11 mouse cellular contexts compared by ENCODE assay signal in genomic region chr1:155777641-155778625, GRCm38 (mm10). TPM values are rescaled to one million over a fixed set of nuclear protein-coding genes. Genes with fewer than 3 reads are reported as not detected.
A peak's percentile ranks its signal among the peaks of the same experiment; 100 is the strongest.
DNase-seq lines count a peak whose midpoint lies in the region; ATAC-seq and TF ChIP-seq lines count a peak whose summit lies in the region.
"Had no signal": no experiment of that assay in that cellular context is flagged by ENCODE, and none has a peak within 500 bp of the region (broad histone marks: within the 10 kb centered on the region; RNA-seq: fewer than 3 reads in every experiment).

No protein-coding gene starts in this region.

- H3K4me2 ChIP-seq in hindbrain, embryonic 15.5 days = no peak overlapping the region
- peak overlapping the region; percentile 13; the same call in 1 of the 2 replicates for H3K4me2 ChIP-seq in intestine, postnatal 0 days (replicated peaks; ENCODE audit: low read depth)
- H3K4me2 ChIP-seq in limb, embryonic 15.5 days = no peak overlapping the region
- H3K4me2 ChIP-seq in stomach, embryonic 14.5 days (replicated peaks; ENCODE audit: low read depth, low read length) = no peak overlapping the region

- no peak for DNase-seq in hindbrain, embryonic 10.5 days (ENCODE audit: low spot score)
- no peak for DNase-seq in testis, postnatal 10 days (ENCODE audit: low spot score)
- no peak for DNase-seq in frontal cortex, postnatal 25 days (ENCODE audit: low spot score in 2 of 2)
- DNase-seq in left cerebral cortex, postnatal 36 days (ENCODE audit: low spot score in 2 of 2) = no peak
- DNase-seq: heart, adult 2 months; lung, postnatal 14 days had no signal

- no peak overlapping the region for H3K27ac ChIP-seq in hindbrain, embryonic 15.5 days (replicated peaks)
- no peak overlapping the region for H3K27ac ChIP-seq in hindbrain, embryonic 10.5 days
- H3K27ac ChIP-seq in intestine, postnatal 0 days (ENCODE audit: low read depth, low read length) = no peak overlapping the region; the same call in 1 of the 2 replicates
- H3K27ac ChIP-seq in limb, embryonic 15.5 days = no peak overlapping the region
- no peak overlapping the region for H3K27ac ChIP-seq in stomach, embryonic 14.5 days (ENCODE audit: low read length)
- H3K27ac ChIP-seq: heart, adult 2 months had no signal

- 0 out of 2 replicates have a peak, but pooled peaks cover 20% of the 10 kb centered on the region for H3K27me3 ChIP-seq in hindbrain, embryonic 15.5 days
- peaks cover 76% of the 10 kb centered on the region for H3K27me3 ChIP-seq in hindbrain, embryonic 10.5 days (ENCODE audit: insufficient read depth, poor library complexity, severe bottlenecking)
- no peaks in the 10 kb centered on the region for H3K27me3 ChIP-seq in intestine, postnatal 0 days (replicated peaks; ENCODE audit: control insufficient read depth, insufficient read depth, low read length)
- no peaks in the 10 kb centered on the region; the same call in 1 of the 2 replicates for H3K27me3 ChIP-seq in limb, embryonic 15.5 days
- no peaks in the 10 kb centered on the region for H3K27me3 ChIP-seq in stomach, embryonic 14.5 days (ENCODE audit: control insufficient read depth, insufficient read depth, low read length)

- no peak for TF ChIP-seq CTCF in intestine, postnatal 0 days (IDR thresholded peaks at IDR 0.05; ENCODE audit: low read depth)

- no peak overlapping the region for H3K9ac ChIP-seq in hindbrain, embryonic 15.5 days
- no peak overlapping the region for H3K9ac ChIP-seq in intestine, postnatal 0 days (ENCODE audit: low read depth, low read length)
- H3K9ac ChIP-seq in limb, embryonic 15.5 days = no peak overlapping the region
- no peak overlapping the region for H3K9ac ChIP-seq in stomach, embryonic 14.5 days (replicated peaks; ENCODE audit: low read depth, low read length)

- H3K4me1 ChIP-seq in hindbrain, embryonic 15.5 days (replicated peaks) = no peaks in the 10 kb centered on the region
- peaks cover 7% of the 10 kb centered on the region; the same call in 1 of the 2 replicates for H3K4me1 ChIP-seq in hindbrain, embryonic 10.5 days (replicated peaks)
- no peaks in the 10 kb centered on the region; the same call in 1 of the 2 replicates for H3K4me1 ChIP-seq in intestine, postnatal 0 days (replicated peaks; ENCODE audit: control insufficient read depth, insufficient read depth, low read length)
- no peaks in the 10 kb centered on the region for H3K4me1 ChIP-seq in limb, embryonic 15.5 days
- no peaks in the 10 kb centered on the region for H3K4me1 ChIP-seq in stomach, embryonic 14.5 days (ENCODE audit: control insufficient read depth, insufficient read depth, low read length)

- intact Hi-C loops in left cerebral cortex, postnatal 36 days (cut with DNase I) = no loop called here

- no peaks in the 10 kb centered on the region; the same call in 1 of the 2 replicates for H3K9me3 ChIP-seq in hindbrain, embryonic 15.5 days
- peaks cover 6% of the 10 kb centered on the region; the same call in 1 of the 2 replicates for H3K9me3 ChIP-seq in hindbrain, embryonic 10.5 days
- 0 out of 2 replicates have a peak, but pooled peaks cover 3% of the 10 kb centered on the region for H3K9me3 ChIP-seq in intestine, postnatal 0 days (ENCODE audit: control insufficient read depth)
- H3K9me3 ChIP-seq in limb, embryonic 15.5 days = no peaks in the 10 kb centered on the region
- H3K9me3 ChIP-seq in stomach, embryonic 14.5 days (ENCODE audit: control insufficient read depth, low read depth, low read length) = no peaks in the 10 kb centered on the region

- WGBS in hindbrain, embryonic 15.5 days = 69% methylated on average over 14 of the region's 14 CpGs
- 65% methylated on average over 14 of the region's 14 CpGs for WGBS in hindbrain, embryonic 10.5 days
- WGBS in intestine, postnatal 0 days = 37% methylated on average over 14 of the region's 14 CpGs
- 64% methylated on average over 14 of the region's 14 CpGs for WGBS in limb, embryonic 15.5 days
- WGBS in stomach, embryonic 14.5 days = 58% methylated on average over 14 of the region's 14 CpGs

- H3K4me3 ChIP-seq in hindbrain, embryonic 15.5 days = no peak overlapping the region
- H3K4me3 ChIP-seq in hindbrain, embryonic 10.5 days = no peak overlapping the region
- H3K4me3 ChIP-seq in intestine, postnatal 0 days (ENCODE audit: low read depth, low read length) = no peak overlapping the region
- H3K4me3 ChIP-seq in limb, embryonic 15.5 days = no peak overlapping the region
- no peak overlapping the region for H3K4me3 ChIP-seq in stomach, embryonic 14.5 days (ENCODE audit: low read depth, low read length)
- H3K4me3 ChIP-seq: heart, adult 2 months had no signal

- peaks cover 21% of the 10 kb centered on the region for H3K36me3 ChIP-seq in hindbrain, embryonic 15.5 days
- peaks cover 31% of the 10 kb centered on the region for H3K36me3 ChIP-seq in hindbrain, embryonic 10.5 days
- H3K36me3 ChIP-seq in intestine, postnatal 0 days (ENCODE audit: control insufficient read depth, insufficient read depth) = peaks cover 25% of the 10 kb centered on the region
- H3K36me3 ChIP-seq in limb, embryonic 15.5 days = peaks cover 37% of the 10 kb centered on the region
- H3K36me3 ChIP-seq in stomach, embryonic 14.5 days (ENCODE audit: control insufficient read depth, insufficient read depth, low read length) = peaks cover 9% of the 10 kb centered on the region

- peak; percentile 52; the same call in 1 of the 2 replicates for ATAC-seq in hindbrain, embryonic 15.5 days (ENCODE audit: low FRiP score, low read depth)
- peak; percentile 93 for ATAC-seq in intestine, postnatal 0 days
- 0 out of 2 replicates have a peak, but pooled peaks have one; percentile 41 for ATAC-seq in limb, embryonic 15.5 days (ENCODE audit: insufficient number of reproducible peaks, low FRiP score, low TSS enrichment, low read depth)
- peak; percentile 77 for ATAC-seq in stomach, embryonic 14.5 days (ENCODE audit: insufficient number of reproducible peaks, insufficient read depth, low FRiP score, low read depth)

RNA-seq across cellular contexts. Expression of gene Lhx4, which starts 26.4 kb away (rescaled TPM):
- polyA plus RNA-seq in hindbrain, embryonic 15.5 days (2015; fragmentation: Nextera tagmentation; extraction: Ambion mirVana) = 2.3 and 3.5 TPM in 2 replicates
- polyA plus RNA-seq in hindbrain, embryonic 10.5 days (2016; fragmentation: Nextera tagmentation; extraction: Ambion mirVana) = 5.7 and 11.6 TPM in 2 replicates
- 0.01 TPM in 1 of 2 replicates, not detected in the other for polyA plus RNA-seq in intestine, postnatal 0 days (2015; fragmentation: Nextera tagmentation; extraction: Ambion mirVana)
- 0.02 and 0.04 TPM in 2 replicates for polyA plus RNA-seq in limb, embryonic 15.5 days (2015; fragmentation: Nextera tagmentation; extraction: Ambion mirVana)
- polyA plus RNA-seq in stomach, embryonic 14.5 days (2014; fragmentation: Nextera tagmentation; extraction: Ambion mirVana) = 0.08 and 0.12 TPM in 2 replicates
- total RNA-seq in left cerebral cortex, postnatal 36 days (2021) = not detected
- total RNA-seq: heart, adult 2 months; layer of hippocampus, postnatal 14 days had no signal
- polyA plus RNA-seq: heart, adult 2 months had no signal

RNA-seq across cellular contexts. Expression of gene Qsox1, which starts 34.8 kb away (rescaled TPM):
- 20.1 and 21.5 TPM in 2 replicates for polyA plus RNA-seq in hindbrain, embryonic 15.5 days (2015; fragmentation: Nextera tagmentation; extraction: Ambion mirVana)
- polyA plus RNA-seq in hindbrain, embryonic 10.5 days (2016; fragmentation: Nextera tagmentation; extraction: Ambion mirVana) = 17.9 and 24.4 TPM in 2 replicates
- 28.4 and 30.1 TPM in 2 replicates for polyA plus RNA-seq in intestine, postnatal 0 days (2015; fragmentation: Nextera tagmentation; extraction: Ambion mirVana)
- 47.3 and 48.0 TPM in 2 replicates for polyA plus RNA-seq in limb, embryonic 15.5 days (2015; fragmentation: Nextera tagmentation; extraction: Ambion mirVana)
- polyA plus RNA-seq in stomach, embryonic 14.5 days (2014; fragmentation: Nextera tagmentation; extraction: Ambion mirVana) = 26.9 and 28.1 TPM in 2 replicates
- 10 to 100 TPM; 31.8 to 32.1 TPM for total RNA-seq in left cerebral cortex, postnatal 36 days (2021)

Comparison
In these comparisons a context has a peak if more than half of its experiments do, and no peak if none do; other contexts are left out.
1. ATAC-seq: peak in every context shown above with its lines; median percentile 93 in intestine, postnatal 0 days; 77 in stomach, embryonic 14.5 days; 52 in hindbrain, embryonic 15.5 days; 41 in limb, embryonic 15.5 days.